Comparison of ENCODE assay signal across 20 mouse cellular contexts in genomic region chr5:38388857-38389256, GRCm38 (mm10).
DNase-seq lines count a peak whose midpoint lies in the region; ATAC-seq lines count a peak whose summit lies in the region.
"Had no signal": no experiment of that assay in that cellular context is flagged by ENCODE, and none has a peak within 500 bp of the region (broad histone marks: within the 10 kb centered on the region; RNA-seq: fewer than 3 reads in every experiment).

No protein-coding gene starts in this region.

- H3K9ac ChIP-seq in hindbrain, embryonic 14.5 days: no peak overlapping the region
- H3K9ac ChIP-seq in forebrain, embryonic 15.5 days (replicated peaks): no peak overlapping the region
- H3K9ac ChIP-seq in limb, embryonic 13.5 days: no peak overlapping the region
- H3K9ac ChIP-seq in heart, embryonic 11.5 days (ENCODE audit: low read depth, low read length): no peak overlapping the region
- H3K9ac ChIP-seq: heart, embryonic 15.5 days; hindbrain, embryonic 12.5 days; neural tube, embryonic 13.5 days had no signal

- ATAC-seq in hindbrain, embryonic 14.5 days (ENCODE audit: low FRiP score): no peak
- peak; percentile 23; the same call in 1 of the 2 replicates for ATAC-seq in forebrain, embryonic 15.5 days (replicated peaks)
- ATAC-seq in limb, embryonic 13.5 days (ENCODE audit: low FRiP score, low read depth): no peak
- ATAC-seq in heart, embryonic 11.5 days (replicated peaks; ENCODE audit: insufficient number of reproducible peaks, low FRiP score, low TSS enrichment): no peak
- ATAC-seq: CD4-positive, CD25-positive, alpha-beta regulatory T cell, adult 4 months; inflammation-experienced regulatory T-cells, adult 6 months; lung, postnatal 0 days had no signal

- peaks cover 48% of the 10 kb centered on the region for H3K4me1 ChIP-seq in hindbrain, embryonic 10.5 days (replicated peaks)
- H3K4me1 ChIP-seq in hindbrain, embryonic 14.5 days (replicated peaks; ENCODE audit: control insufficient read depth, insufficient read depth, low read length): peaks cover 11% of the 10 kb centered on the region; the same call in 1 of the 2 replicates
- H3K4me1 ChIP-seq in forebrain, embryonic 15.5 days: peaks cover 22% of the 10 kb centered on the region
- peaks cover 20% of the 10 kb centered on the region for H3K4me1 ChIP-seq in limb, embryonic 13.5 days
- H3K4me1 ChIP-seq in heart, embryonic 11.5 days (ENCODE audit: control insufficient read depth, insufficient read depth, low read length): no peaks in the 10 kb centered on the region
- H3K4me1 ChIP-seq: heart, embryonic 15.5 days had no signal

- no peak overlapping the region for H3K4me3 ChIP-seq in hindbrain, embryonic 10.5 days
- H3K4me3 ChIP-seq in hindbrain, embryonic 14.5 days (replicated peaks; ENCODE audit: low read length): no peak overlapping the region
- H3K4me3 ChIP-seq in forebrain, embryonic 15.5 days: no peak overlapping the region
- H3K4me3 ChIP-seq in limb, embryonic 13.5 days: no peak overlapping the region
- no peak overlapping the region for H3K4me3 ChIP-seq in heart, embryonic 11.5 days (ENCODE audit: low read depth, low read length)
- H3K4me3 ChIP-seq: erythroblast, embryonic 14.5 days; heart, adult 2 months; heart, embryonic 15.5 days; hindbrain, embryonic 12.5 days; neural tube, embryonic 13.5 days had no signal

- H3K27me3 ChIP-seq in hindbrain, embryonic 10.5 days (ENCODE audit: insufficient read depth, poor library complexity, severe bottlenecking): 0 out of 2 replicates have a peak, but pooled peaks cover 4% of the 10 kb centered on the region
- no peaks in the 10 kb centered on the region for H3K27me3 ChIP-seq in hindbrain, embryonic 14.5 days (ENCODE audit: control insufficient read depth, insufficient read depth, low read length)
- no peaks in the 10 kb centered on the region for H3K27me3 ChIP-seq in forebrain, embryonic 15.5 days
- no peaks in the 10 kb centered on the region for H3K27me3 ChIP-seq in limb, embryonic 13.5 days
- no peaks in the 10 kb centered on the region for H3K27me3 ChIP-seq in heart, embryonic 11.5 days (ENCODE audit: control insufficient read depth, insufficient read depth, low read length)
- H3K27me3 ChIP-seq: heart, embryonic 15.5 days; hindbrain, embryonic 12.5 days had no signal

- no peak for DNase-seq in hindbrain, embryonic 10.5 days (ENCODE audit: low spot score)
- DNase-seq in hindbrain, embryonic 14.5 days (ENCODE audit: low spot score): no peak
- DNase-seq in brain, adult 2 months (ENCODE audit: low read depth, low spot score): peak; percentile 37
- no peak for DNase-seq in adrenal gland, postnatal 10 days
- DNase-seq: adrenal gland, postnatal 36 days; cerebellum, adult 8-10 months; gastrocnemius, postnatal 25 days; heart, adult 2 months; liver; thymus, postnatal 25 days had no signal

- 35% methylated on average over 2 of the region's 2 CpGs for WGBS in hindbrain, embryonic 10.5 days
- 16% methylated on average over 2 of the region's 2 CpGs for WGBS in hindbrain, embryonic 14.5 days
- 12% methylated on average over 2 of the region's 2 CpGs for WGBS in forebrain, embryonic 15.5 days
- 5% methylated on average over 2 of the region's 2 CpGs for WGBS in limb, embryonic 13.5 days
- WGBS in heart, embryonic 11.5 days (ENCODE audit: insufficient replicate concordance): 38% methylated on average over 2 of the region's 2 CpGs

- no peaks in the 10 kb centered on the region for H3K36me3 ChIP-seq in hindbrain, embryonic 10.5 days
- H3K36me3 ChIP-seq in hindbrain, embryonic 14.5 days (replicated peaks; ENCODE audit: control insufficient read depth, insufficient read depth): no peaks in the 10 kb centered on the region
- H3K36me3 ChIP-seq in forebrain, embryonic 15.5 days: no peaks in the 10 kb centered on the region
- no peaks in the 10 kb centered on the region for H3K36me3 ChIP-seq in limb, embryonic 13.5 days
- H3K36me3 ChIP-seq in heart, embryonic 11.5 days (ENCODE audit: control insufficient read depth, insufficient read depth, low read length): no peaks in the 10 kb centered on the region
- H3K36me3 ChIP-seq: heart, embryonic 15.5 days; hindbrain, embryonic 12.5 days; neural tube, embryonic 13.5 days had no signal

- H3K4me2 ChIP-seq in hindbrain, embryonic 14.5 days (replicated peaks): no peak overlapping the region
- no peak overlapping the region for H3K4me2 ChIP-seq in forebrain, embryonic 15.5 days (replicated peaks)
- peak overlapping the region; percentile 41 for H3K4me2 ChIP-seq in limb, embryonic 13.5 days (replicated peaks)
- H3K4me2 ChIP-seq in heart, embryonic 11.5 days: no peak overlapping the region
- H3K4me2 ChIP-seq: heart, embryonic 15.5 days; hindbrain, embryonic 12.5 days; neural tube, embryonic 13.5 days had no signal

- H3K9me3 ChIP-seq in hindbrain, embryonic 10.5 days: no peaks in the 10 kb centered on the region
- no peaks in the 10 kb centered on the region for H3K9me3 ChIP-seq in hindbrain, embryonic 14.5 days (ENCODE audit: control insufficient read depth, low read length)
- H3K9me3 ChIP-seq in forebrain, embryonic 15.5 days: no peaks in the 10 kb centered on the region
- no peaks in the 10 kb centered on the region for H3K9me3 ChIP-seq in limb, embryonic 13.5 days
- no peaks in the 10 kb centered on the region for H3K9me3 ChIP-seq in heart, embryonic 11.5 days (replicated peaks; ENCODE audit: control insufficient read depth, low read length)
- H3K9me3 ChIP-seq: heart, embryonic 15.5 days; hindbrain, embryonic 12.5 days; neural tube, embryonic 13.5 days had no signal

- 0 out of 2 replicates have a peak overlapping the region, but pooled peaks have one; percentile 36 for H3K27ac ChIP-seq in hindbrain, embryonic 10.5 days
- H3K27ac ChIP-seq in hindbrain, embryonic 14.5 days: no peak overlapping the region
- H3K27ac ChIP-seq in forebrain, embryonic 15.5 days (replicated peaks): no peak overlapping the region; the same call in 1 of the 2 replicates
- H3K27ac ChIP-seq in limb, embryonic 13.5 days: no peak overlapping the region
- H3K27ac ChIP-seq in heart, embryonic 11.5 days (ENCODE audit: low read depth, low read length): no peak overlapping the region
- H3K27ac ChIP-seq: heart, adult 2 months; heart, embryonic 15.5 days; hindbrain, embryonic 12.5 days had no signal
